Mouse (Mus musculus): ENCODE measurements around the gene Nrap. TPM values are rescaled to one million over a fixed set of nuclear protein-coding genes. Genes with fewer than 3 reads are reported as not detected.
"Not testable (repeated sequence)": the region's sequence is repeated elsewhere in the genome, so short reads cannot be mapped to it uniquely, and the experiment has no call there.

Nrap gene
- polyA plus RNA-seq, 1 experiment from 2014 or later, result 0.47 TPM

- H3K4me1 ChIP-seq (replicated peaks), result no peaks in the 10 kb centered on the region
- no peaks in the 10 kb centered on the region for H3K27me3 ChIP-seq
- H3K9me3 ChIP-seq (replicated peaks), result no peaks in the 10 kb centered on the region
- no peak for ATAC-seq (ENCODE audit: insufficient read depth)
- H3K27ac ChIP-seq (replicated peaks), result no peak overlapping the region
- no peak overlapping the region for H3K4me2 ChIP-seq
- H3K9ac ChIP-seq, result no peak overlapping the region
- WGBS (ENCODE audit: insufficient replicate concordance), result 55% methylated on average over 15 of the region's 15 CpGs
- no peak overlapping the region for H3K4me3 ChIP-seq (replicated peaks)
- no peaks in the 10 kb centered on the region for H3K36me3 ChIP-seq (replicated peaks)
These were observed 25.9 kb downstream of the Nrap start for GRCm38 (mm10) chr19:56363721-56364460.

GRCm38 (mm10) chr19:56358890-56359289 lies 30.9 kb downstream of the Nrap start:
- no peaks in the 10 kb centered on the region for H3K36me3 ChIP-seq (replicated peaks)
- ATAC-seq (ENCODE audit: insufficient read depth), result no peak
- H3K4me3 ChIP-seq (replicated peaks), result no peak overlapping the region
- H3K4me1 ChIP-seq (replicated peaks), result no peaks in the 10 kb centered on the region
- H3K27ac ChIP-seq (replicated peaks), result no peak overlapping the region
- 0 out of 2 replicates have a peak, but pooled peaks cover 6% of the 10 kb centered on the region for H3K27me3 ChIP-seq
- H3K9me3 ChIP-seq (replicated peaks), result no peaks in the 10 kb centered on the region
- H3K4me2 ChIP-seq, result no peak overlapping the region
- no peak overlapping the region for H3K9ac ChIP-seq
- 24% methylated on average over 2 of the region's 2 CpGs for WGBS (ENCODE audit: insufficient replicate concordance)

DNA sequence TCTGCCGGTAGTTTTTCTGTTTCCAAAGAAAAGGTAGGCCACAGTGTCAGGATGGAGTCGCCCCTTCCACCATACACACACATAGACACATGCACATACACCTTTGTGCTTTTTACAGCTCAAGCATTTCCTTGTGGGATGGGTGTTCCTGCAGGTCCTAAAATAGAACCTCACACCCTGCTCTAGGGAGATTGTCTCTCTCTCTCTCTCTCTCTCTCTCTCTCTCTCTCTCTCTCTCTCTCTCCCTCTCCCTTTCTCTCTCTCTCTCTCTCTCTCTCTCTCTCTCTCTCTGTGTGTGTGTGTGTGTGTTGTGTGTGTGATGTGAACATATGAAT lies 32.5 kb downstream of the Nrap start:
- 64% methylated on average over 2 of the region's 2 CpGs for WGBS (ENCODE audit: insufficient replicate concordance)
- not testable (repeated sequence) for H3K27ac ChIP-seq (replicated peaks); H3K4me1 ChIP-seq (replicated peaks); H3K4me2 ChIP-seq; H3K9ac ChIP-seq; H3K4me3 ChIP-seq (replicated peaks); H3K27me3 ChIP-seq; H3K9me3 ChIP-seq (replicated peaks); ATAC-seq (ENCODE audit: insufficient read depth); H3K36me3 ChIP-seq (replicated peaks)

- Histone ChIP-seq H3K4me2 (no peak overlapping the region), H3K27ac (replicated peaks) (no peak overlapping the region), H3K4me3 (replicated peaks) (no peak overlapping the region), H3K4me1 (replicated peaks) (no peaks in the 10 kb centered on the region), H3K9me3 (replicated peaks) (no peaks in the 10 kb centered on the region), H3K27me3 (0 out of 2 replicates have a peak, but pooled peaks cover 6% of the 10 kb centered on the region), H3K9ac (no peak overlapping the region), H3K36me3 (replicated peaks) (no peaks in the 10 kb centered on the region)
- no peak for ATAC-seq (ENCODE audit: insufficient read depth)
- 32% methylated on average over 17 of the region's 17 CpGs for WGBS (ENCODE audit: insufficient replicate concordance)
These were observed 33.1 kb downstream of the Nrap start for GRCm38 (mm10) chr19:56356480-56357373.

- no peaks in the 10 kb centered on the region for H3K36me3 ChIP-seq (replicated peaks)
- H3K4me2 ChIP-seq, result no peak overlapping the region
- 69% methylated on average over 12 of the region's 12 CpGs for WGBS (ENCODE audit: insufficient replicate concordance)
- no peak for ATAC-seq (ENCODE audit: insufficient read depth)
- 0 out of 2 replicates have a peak, but pooled peaks cover 6% of the 10 kb centered on the region for H3K27me3 ChIP-seq
- H3K4me3 ChIP-seq (replicated peaks), result no peak overlapping the region
- no peaks in the 10 kb centered on the region for H3K4me1 ChIP-seq (replicated peaks)
- H3K9ac ChIP-seq, result no peak overlapping the region
- H3K27ac ChIP-seq (replicated peaks), result no peak overlapping the region
- no peaks in the 10 kb centered on the region for H3K9me3 ChIP-seq (replicated peaks)
These were observed 34.6 kb downstream of the Nrap start for GRCm38 (mm10) chr19:56355201-56355600.

DNA sequence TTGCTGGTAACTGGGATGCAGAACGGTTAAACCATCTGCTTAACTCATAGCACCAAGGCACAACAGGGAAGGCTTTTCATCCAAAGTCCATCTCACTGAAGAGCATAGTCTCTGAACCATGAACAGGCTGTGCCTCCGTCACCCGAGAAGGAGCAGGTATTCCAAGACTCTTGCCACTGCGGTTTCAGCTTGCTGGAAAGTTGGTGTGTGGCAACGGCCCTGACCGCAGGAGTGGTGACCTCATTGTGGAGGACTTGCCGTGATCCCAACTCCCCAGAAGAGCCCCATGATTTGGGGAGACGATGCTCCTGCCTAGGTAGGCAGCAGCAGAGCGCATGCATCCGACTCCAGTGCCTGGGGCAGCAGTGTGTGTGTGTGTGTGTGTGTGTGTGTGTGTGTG lies 36.1 kb downstream of the Nrap start:
- no peaks in the 10 kb centered on the region for H3K4me1 ChIP-seq (replicated peaks)
- H3K27me3 ChIP-seq, result 0 out of 2 replicates have a peak, but pooled peaks cover 6% of the 10 kb centered on the region
- no peak overlapping the region for H3K27ac ChIP-seq (replicated peaks)
- no peak for ATAC-seq (ENCODE audit: insufficient read depth)
- no peak overlapping the region for H3K9ac ChIP-seq
- H3K9me3 ChIP-seq (replicated peaks), result no peaks in the 10 kb centered on the region
- no peaks in the 10 kb centered on the region for H3K36me3 ChIP-seq (replicated peaks)
- 68% methylated on average over 10 of the region's 10 CpGs for WGBS (ENCODE audit: insufficient replicate concordance)
- H3K4me3 ChIP-seq (replicated peaks), result no peak overlapping the region
- H3K4me2 ChIP-seq, result no peak overlapping the region

GRCm38 (mm10) chr19:56349295-56349694 lies 40.5 kb downstream of the Nrap start:
- H3K27ac ChIP-seq (replicated peaks), result no peak overlapping the region
- no peak overlapping the region for H3K4me2 ChIP-seq
- H3K27me3 ChIP-seq, result no peaks in the 10 kb centered on the region
- no peak for ATAC-seq (ENCODE audit: insufficient read depth)
- H3K9ac ChIP-seq, result no peak overlapping the region
- H3K4me1 ChIP-seq (replicated peaks), result no peaks in the 10 kb centered on the region
- WGBS (ENCODE audit: insufficient replicate concordance), result 31% methylated on average over 6 of the region's 6 CpGs
- H3K4me3 ChIP-seq (replicated peaks), result no peak overlapping the region
- H3K9me3 ChIP-seq (replicated peaks), result no peaks in the 10 kb centered on the region
- H3K36me3 ChIP-seq (replicated peaks), result no peaks in the 10 kb centered on the region

GRCm38 (mm10) chr19:56346750-56347149 lies 43.1 kb downstream of the Nrap start:
- H3K9me3 ChIP-seq (replicated peaks), result no peaks in the 10 kb centered on the region
- no peak overlapping the region for H3K27ac ChIP-seq (replicated peaks)

DNA sequence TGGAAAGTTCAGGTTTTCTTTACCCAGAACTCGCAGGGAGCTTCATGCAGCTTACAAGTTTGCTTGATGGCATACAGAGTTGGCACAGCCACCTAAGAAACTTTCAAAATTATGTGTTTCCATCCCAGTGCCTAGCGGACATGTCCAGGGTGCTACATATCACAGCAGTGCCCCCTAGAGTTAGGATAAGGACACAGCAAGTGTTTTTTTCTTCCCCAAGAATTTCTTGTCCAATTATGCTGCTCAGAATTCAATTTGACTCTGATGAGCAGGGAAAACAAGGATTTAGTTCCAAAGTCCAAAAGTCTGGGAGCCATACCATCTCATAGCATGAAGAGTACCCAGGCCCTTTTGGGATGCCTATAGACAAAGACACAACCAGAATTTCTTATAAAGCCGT lies 43.8 kb downstream of the Nrap start:
- Histone ChIP-seq H3K27me3 (no peaks in the 10 kb centered on the region), H3K36me3 (replicated peaks) (no peaks in the 10 kb centered on the region), H3K9ac (no peak overlapping the region), H3K4me1 (replicated peaks) (no peaks in the 10 kb centered on the region), H3K4me3 (replicated peaks) (no peak overlapping the region), H3K9me3 (replicated peaks) (no peaks in the 10 kb centered on the region), H3K27ac (replicated peaks) (no peak overlapping the region), H3K4me2 (no peak overlapping the region)
- no peak for ATAC-seq (ENCODE audit: insufficient read depth)
- 42% methylated on average over 3 of the region's 3 CpGs for WGBS (ENCODE audit: insufficient replicate concordance)

More at GRCm38 (mm10) chr19:56346750-56347149, 43.1 kb downstream of the Nrap start:
- no peak for ATAC-seq (ENCODE audit: insufficient read depth)
- H3K9ac ChIP-seq, result no peak overlapping the region
- no peaks in the 10 kb centered on the region for H3K4me1 ChIP-seq (replicated peaks)
- WGBS (ENCODE audit: insufficient replicate concordance), result 40% methylated on average over 13 of the region's 13 CpGs
- H3K36me3 ChIP-seq (replicated peaks), result no peaks in the 10 kb centered on the region
- no peak overlapping the region for H3K4me3 ChIP-seq (replicated peaks)
- no peaks in the 10 kb centered on the region for H3K27me3 ChIP-seq
- no peak overlapping the region for H3K4me2 ChIP-seq

- ATAC-seq (ENCODE audit: insufficient read depth), result no peak
- no peaks in the 10 kb centered on the region for H3K9me3 ChIP-seq (replicated peaks)
- H3K27ac ChIP-seq (replicated peaks), result no peak overlapping the region
- no peak overlapping the region for H3K9ac ChIP-seq
- no peak overlapping the region for H3K4me3 ChIP-seq (replicated peaks)
- H3K4me1 ChIP-seq (replicated peaks), result no peaks in the 10 kb centered on the region
- no peaks in the 10 kb centered on the region for H3K27me3 ChIP-seq
- WGBS (ENCODE audit: insufficient replicate concordance), result 69% methylated on average over 26 of the region's 26 CpGs
- no peaks in the 10 kb centered on the region for H3K36me3 ChIP-seq (replicated peaks)
- H3K4me2 ChIP-seq, result no peak overlapping the region
These were observed 45.8 kb downstream of the Nrap start for GRCm38 (mm10) chr19:56343869-56344563.

DNA sequence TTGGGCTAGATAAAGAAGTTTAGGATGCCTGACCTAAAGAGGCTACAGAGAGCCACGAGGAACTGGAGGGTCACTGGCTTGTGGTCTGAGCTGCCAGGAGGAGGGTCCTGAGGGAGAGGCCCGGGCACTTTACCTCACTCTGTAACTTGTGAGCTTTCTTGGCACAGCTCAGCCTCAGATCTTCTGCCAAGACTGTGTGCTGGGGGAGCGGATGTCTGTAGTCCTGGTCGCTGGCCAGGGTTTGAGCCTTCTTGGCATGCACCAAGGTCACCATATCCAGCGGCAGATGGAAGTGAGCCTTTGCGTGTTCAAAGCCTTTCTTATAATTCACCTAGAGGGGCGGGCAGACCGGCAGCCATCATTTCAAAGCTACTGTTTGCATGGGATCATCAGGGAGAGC lies 47.8 kb downstream of the Nrap start:
- H3K36me3 ChIP-seq (replicated peaks), result no peaks in the 10 kb centered on the region
- no peak overlapping the region for H3K4me2 ChIP-seq
- no peaks in the 10 kb centered on the region for H3K4me1 ChIP-seq (replicated peaks)
- 57% methylated on average over 8 of the region's 8 CpGs for WGBS (ENCODE audit: insufficient replicate concordance)
- no peak for ATAC-seq (ENCODE audit: insufficient read depth)
- no peak overlapping the region for H3K27ac ChIP-seq (replicated peaks)
- no peaks in the 10 kb centered on the region for H3K9me3 ChIP-seq (replicated peaks)
- H3K4me3 ChIP-seq (replicated peaks), result no peak overlapping the region
- H3K9ac ChIP-seq, result no peak overlapping the region
- H3K27me3 ChIP-seq, result no peaks in the 10 kb centered on the region
